Mouse (Mus musculus) cerebellum, adult 2 months (tissue): ENCODE results near the gene Fah.

Experiments used
- CTCF ChIP-seq: fragments of 200-500 bp; IDR thresholded peaks from 2 replicates; pipeline ENCODE4 v1.5.1; 2011; ENCODE audit warnings: low read depth, mild to moderate bottlenecking, control low read depth, low read length, moderate library complexity, borderline replicate concordance; ENCODE audit not compliant: insufficient read depth
- POLR2A ChIP-seq: fragments of 200-500 bp; IDR thresholded peaks from 2 replicates; pipeline ENCODE4 v1.6.1; 2011; ENCODE audit warnings: low read length, control low read depth, borderline replicate concordance; ENCODE audit not compliant: insufficient read depth

GRCm38 (mm10) chr7:84596002-84596401, 10.5 kb downstream of the Fah start:
- TF ChIP-seq CTCF: no peak
- no peak for TF ChIP-seq POLR2A
